Mouse (Mus musculus) gastrocnemius, postnatal 25 days (tissue): ENCODE data around the gene Pdlim3. TPM values are rescaled to one million over a fixed set of nuclear protein-coding genes. Genes with fewer than 3 reads are reported as not detected.

Source experiments
- DNase-seq: peaks from one replicate; pipeline ENCODE4 v3.0.0; 2022
- total RNA-seq, 2 experiments: library from RNA; stranded (reverse); gene quantifications; 1 replicate in 1 of 2; 2 replicates in 1 of 2; pipeline ENCODE4 v1.2.3; 2021

The Pdlim3 gene
- total RNA-seq, 2 experiments from 2014 or later: 619 to 821 TPM

DNA sequence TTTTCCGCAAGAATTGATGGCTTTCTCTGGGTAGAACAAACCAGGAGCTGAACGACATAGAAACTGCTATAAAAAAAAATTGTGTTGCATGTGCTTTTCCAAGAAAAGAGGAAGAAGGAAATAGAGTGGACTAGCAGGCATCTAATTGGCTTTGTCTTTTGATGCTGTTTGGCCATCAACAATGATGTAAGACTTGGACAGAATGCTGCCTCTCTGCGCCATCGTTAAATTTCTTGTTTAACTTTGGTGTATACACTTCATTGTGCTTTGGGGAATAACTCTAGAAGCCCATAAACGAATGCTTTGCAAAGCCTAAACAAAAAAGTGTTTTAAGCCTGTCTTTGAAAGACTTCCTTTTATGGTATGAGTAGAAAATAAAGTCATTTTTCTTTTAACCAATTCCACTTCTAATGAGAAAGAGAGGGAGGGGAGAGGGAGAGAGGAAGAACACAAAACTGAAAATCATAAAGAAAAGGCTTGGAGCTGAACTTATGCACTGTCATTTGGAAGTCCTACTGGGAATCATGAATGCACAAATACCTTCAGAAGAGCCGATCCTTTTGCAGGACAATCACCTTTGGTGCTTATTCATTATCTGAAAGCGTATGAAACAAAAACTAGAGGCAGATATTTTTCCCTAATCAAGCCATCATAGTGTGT, 20.5 kb downstream of the Pdlim3 start:
- no peak for DNase-seq

DNA sequence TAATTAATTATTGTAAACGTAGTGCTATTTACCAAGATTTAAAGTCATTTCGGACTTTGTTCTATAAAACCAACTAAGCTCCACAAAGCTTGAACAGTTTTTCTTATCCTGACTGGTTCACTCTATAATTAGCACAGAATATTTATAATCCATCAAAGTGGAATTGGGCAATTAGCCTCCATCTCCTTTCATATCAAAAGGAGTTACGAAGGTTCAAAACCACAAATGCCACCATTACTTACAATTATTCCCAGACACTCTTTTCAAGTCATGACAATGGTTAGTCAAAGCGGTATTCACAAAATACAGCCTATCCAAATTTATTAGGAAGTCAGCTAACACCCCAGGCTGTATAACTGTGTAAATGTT, 21.0 kb downstream of the Pdlim3 start:
- DNase-seq: no peak

GRCm38 (mm10) chr8:45913707-45914106, 28.4 kb downstream of the Pdlim3 start:
- no peak for DNase-seq

DNA sequence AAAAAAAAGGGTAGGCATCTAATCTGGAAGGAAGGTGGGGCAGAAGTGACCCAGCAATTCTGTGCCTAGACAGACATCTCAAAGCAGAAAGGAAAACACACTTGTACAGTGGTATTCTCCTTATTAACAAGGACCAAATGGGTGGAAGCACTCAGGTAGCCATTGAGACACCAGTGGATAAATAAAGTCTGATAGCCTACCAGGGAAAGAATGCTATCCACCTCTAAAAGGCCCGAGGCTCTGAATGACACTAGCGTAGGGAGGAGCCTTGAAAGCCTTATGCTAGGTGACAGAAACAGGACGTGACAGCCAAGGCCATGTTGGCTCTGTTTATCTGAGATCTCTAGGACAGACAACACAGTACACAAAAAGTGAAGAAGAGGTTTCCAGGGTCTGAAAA, 31.2 kb downstream of the Pdlim3 start:
- no peak for DNase-seq

DNA sequence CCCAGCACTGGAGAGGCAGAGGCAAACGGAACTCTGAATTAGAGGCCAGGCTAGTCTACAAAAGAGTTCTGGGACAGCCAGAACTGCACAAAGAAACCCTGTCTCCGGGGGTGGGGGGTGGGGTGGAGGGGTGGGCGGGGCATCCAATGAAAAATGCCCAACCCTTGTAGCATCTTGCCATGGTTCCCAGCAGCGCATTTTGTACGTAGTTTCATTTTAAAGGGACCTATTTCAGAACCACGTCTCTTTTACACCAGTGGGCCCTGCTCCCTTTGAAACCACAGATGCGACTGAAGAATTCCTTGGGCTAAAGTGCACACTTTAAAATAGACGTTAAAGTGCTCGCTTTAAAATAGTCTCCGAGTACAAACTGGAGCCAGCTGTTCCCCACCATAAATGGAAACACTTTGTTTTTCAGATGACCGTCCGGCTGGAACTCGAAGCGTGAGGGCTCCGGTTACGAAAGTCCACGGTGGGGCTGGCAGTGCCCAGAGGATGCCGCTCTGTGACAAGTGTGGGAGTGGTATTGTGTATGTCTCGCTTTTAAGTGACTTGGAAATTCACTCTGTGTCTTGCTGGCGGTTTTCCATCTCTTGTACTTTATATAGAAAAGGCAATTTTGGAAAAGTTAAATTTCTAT, 31.9 kb downstream of the Pdlim3 start:
- DNase-seq: peak; percentile 39

DNA sequence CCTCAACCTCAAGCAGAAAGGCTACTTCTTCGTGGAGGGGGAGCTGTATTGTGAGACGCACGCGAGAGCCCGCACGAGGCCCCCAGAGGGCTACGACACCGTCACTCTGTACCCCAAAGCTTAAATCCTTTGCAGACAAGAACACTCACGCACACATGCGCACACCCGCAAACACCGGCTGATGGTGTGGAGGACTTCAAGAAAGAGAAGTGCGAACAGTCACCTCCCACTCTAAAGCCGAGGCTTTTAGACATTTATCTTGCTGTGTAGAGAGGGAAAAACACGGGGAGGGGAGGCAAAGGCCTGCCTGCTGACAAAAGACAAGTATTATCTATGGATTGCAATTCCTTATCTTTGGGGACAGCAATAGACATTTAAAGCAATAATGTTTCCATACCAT, 33.6 kb downstream of the Pdlim3 start:
- no peak for DNase-seq

GRCm38 (mm10) chr8:45920392-45920791, 35.1 kb downstream of the Pdlim3 start:
- DNase-seq: peak; percentile 38

GRCm38 (mm10) chr8:45922116-45922515, 36.9 kb downstream of the Pdlim3 start:
- no peak for DNase-seq

GRCm38 (mm10) chr8:45934582-45935014, 49.3 kb downstream of the Pdlim3 start, which contains the start of gene Ccdc110:
Gene Ccdc110 (plus strand): TSS chr8:45934619.
- peak; percentile 85 for DNase-seq

GRCm38 (mm10) chr8:45936986-45937385, 51.7 kb downstream of the Pdlim3 start:
- DNase-seq: no peak

DNA sequence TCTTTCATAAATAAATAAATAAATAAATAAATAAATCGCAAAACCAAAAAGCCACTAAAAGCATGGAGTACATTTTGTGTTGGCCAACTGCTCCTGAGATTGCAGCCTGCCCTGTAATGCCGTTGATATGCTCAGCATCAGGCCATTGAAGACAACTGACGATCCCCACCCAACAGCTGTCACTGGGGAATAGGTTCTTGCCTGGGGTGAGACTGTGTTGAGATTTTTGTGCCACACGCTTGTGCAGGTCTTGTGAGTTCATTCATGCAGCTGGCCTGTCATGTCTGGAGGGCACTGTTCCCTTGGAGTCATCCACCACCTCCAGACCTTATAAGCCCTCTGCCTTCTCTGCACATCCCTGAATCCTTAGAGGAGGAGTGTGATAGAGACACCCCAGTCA, 61.0 kb downstream of the Pdlim3 start:
- no peak for DNase-seq

- DNase-seq: no peak
Measured at GRCm38 (mm10) chr8:45950622-45951021, 65.4 kb downstream of the Pdlim3 start.

Other genes starting within 250 kb of the Pdlim3 start
- not detected for gene Ccdc110, start 49.2 kb downstream of the Pdlim3 start, total RNA-seq
- under 1 TPM; 0.16 to 0.61 TPM for gene 1700029J07Rik, start 89.8 kb downstream of the Pdlim3 start, total RNA-seq
- gene Ufsp2, start 90.1 kb downstream of the Pdlim3 start, total RNA-seq: 10 to 100 TPM; 39.0 to 41.3 TPM
- 1 to 10 TPM; 1.6 to 1.7 TPM for gene Lrp2bp, start 113.8 kb downstream of the Pdlim3 start, total RNA-seq
- 1 to 10 TPM; 2.2 to 3.2 TPM for gene Ankrd37, start 120.2 kb downstream of the Pdlim3 start, total RNA-seq